Mouse (Mus musculus): ENCODE measurements at regions not wholly inside any gene's neighbourhood (a gene's known extent, or its start where the extent isn't known, plus 50 kb on each side); places are given as distances from the start of the nearest gene placed in this dataset.

- Histone ChIP-seq H3K4me2 (replicated peaks; ENCODE audit: low read depth, low read length) (no peak overlapping the region), H3K9me3 (ENCODE audit: control insufficient read depth, low read length) (no peaks in the 10 kb centered on the region), H3K4me3 (ENCODE audit: low read length) (no peak overlapping the region), H3K36me3 (ENCODE audit: control insufficient read depth, insufficient read depth, low read length) (no peaks in the 10 kb centered on the region), H3K27me3 (ENCODE audit: control insufficient read depth, insufficient read depth, low read length) (no peaks in the 10 kb centered on the region), H3K9ac (ENCODE audit: low read depth, low read length) (no peak overlapping the region), H3K27ac (ENCODE audit: low read depth, low read length) (no peak overlapping the region), H3K4me1 (ENCODE audit: control insufficient read depth, insufficient read depth, low read length) (no peaks in the 10 kb centered on the region)
- no peak for ATAC-seq (ENCODE audit: low FRiP score, low TSS enrichment)
- WGBS = 30% methylated on average over 5 of the region's 5 CpGs
These were observed 219.8 kb upstream of the Spag17 start for GRCm38 (mm10) chr3:99665363-99665762.

GRCm38 (mm10) chr3:99665902-99666768 is 219.1 kb upstream of the Spag17 start:
- Histone ChIP-seq H3K27ac (ENCODE audit: low read depth, low read length) (no peak overlapping the region), H3K4me3 (ENCODE audit: low read length) (no peak overlapping the region), H3K4me1 (ENCODE audit: control insufficient read depth, insufficient read depth, low read length) (no peaks in the 10 kb centered on the region), H3K27me3 (ENCODE audit: control insufficient read depth, insufficient read depth, low read length) (no peaks in the 10 kb centered on the region), H3K9ac (ENCODE audit: low read depth, low read length) (no peak overlapping the region), H3K36me3 (ENCODE audit: control insufficient read depth, insufficient read depth, low read length) (no peaks in the 10 kb centered on the region), H3K4me2 (replicated peaks; ENCODE audit: low read depth, low read length) (no peak overlapping the region), H3K9me3 (ENCODE audit: control insufficient read depth, low read length) (no peaks in the 10 kb centered on the region)
- 5% methylated on average over 10 of the region's 10 CpGs for WGBS
- no peak for ATAC-seq (ENCODE audit: low FRiP score, low TSS enrichment)

- H3K4me1 ChIP-seq (ENCODE audit: control insufficient read depth, insufficient read depth, low read length) = no peaks in the 10 kb centered on the region
- WGBS = 91% methylated on average over 2 of the region's 2 CpGs
- H3K27me3 ChIP-seq (ENCODE audit: control insufficient read depth, insufficient read depth, low read length) = no peaks in the 10 kb centered on the region
- no peak for ATAC-seq (ENCODE audit: low FRiP score, low TSS enrichment)
- no peaks in the 10 kb centered on the region for H3K36me3 ChIP-seq (ENCODE audit: control insufficient read depth, insufficient read depth, low read length)
- no peak overlapping the region for H3K9ac ChIP-seq (ENCODE audit: low read depth, low read length)
- H3K4me2 ChIP-seq (replicated peaks; ENCODE audit: low read depth, low read length) = no peak overlapping the region
- H3K4me3 ChIP-seq (ENCODE audit: low read length) = no peak overlapping the region
- no peaks in the 10 kb centered on the region for H3K9me3 ChIP-seq (ENCODE audit: control insufficient read depth, low read length)
- H3K27ac ChIP-seq (ENCODE audit: low read depth, low read length) = no peak overlapping the region
These were observed 211.1 kb upstream of the Spag17 start for GRCm38 (mm10) chr3:99674145-99674544.

GRCm38 (mm10) chr3:99709506-99709905 is 175.7 kb upstream of the Spag17 start:
- Histone ChIP-seq H3K27ac (ENCODE audit: low read depth, low read length) (no peak overlapping the region), H3K36me3 (ENCODE audit: control insufficient read depth, insufficient read depth, low read length) (no peaks in the 10 kb centered on the region), H3K9me3 (ENCODE audit: control insufficient read depth, low read length) (no peaks in the 10 kb centered on the region), H3K4me3 (ENCODE audit: low read length) (no peak overlapping the region), H3K4me2 (replicated peaks; ENCODE audit: low read depth, low read length) (no peak overlapping the region), H3K27me3 (ENCODE audit: control insufficient read depth, insufficient read depth, low read length) (no peaks in the 10 kb centered on the region), H3K4me1 (ENCODE audit: control insufficient read depth, insufficient read depth, low read length) (no peaks in the 10 kb centered on the region), H3K9ac (ENCODE audit: low read depth, low read length) (no peak overlapping the region)
- ATAC-seq (ENCODE audit: low FRiP score, low TSS enrichment) = no peak
- WGBS = 79% methylated on average over 4 of the region's 4 CpGs

- Histone ChIP-seq H3K27ac (ENCODE audit: low read depth, low read length) (no peak overlapping the region), H3K4me2 (replicated peaks; ENCODE audit: low read depth, low read length) (no peak overlapping the region), H3K9ac (ENCODE audit: low read depth, low read length) (no peak overlapping the region), H3K4me1 (ENCODE audit: control insufficient read depth, insufficient read depth, low read length) (no peaks in the 10 kb centered on the region), H3K9me3 (ENCODE audit: control insufficient read depth, low read length) (no peaks in the 10 kb centered on the region), H3K27me3 (ENCODE audit: control insufficient read depth, insufficient read depth, low read length) (no peaks in the 10 kb centered on the region), H3K36me3 (ENCODE audit: control insufficient read depth, insufficient read depth, low read length) (no peaks in the 10 kb centered on the region), H3K4me3 (ENCODE audit: low read length) (no peak overlapping the region)
- ATAC-seq (ENCODE audit: low FRiP score, low TSS enrichment) = no peak
- 70% methylated on average over 4 of the region's 4 CpGs for WGBS
These were observed 168.8 kb upstream of the Spag17 start for GRCm38 (mm10) chr3:99716381-99716780.

- H3K4me2 ChIP-seq (replicated peaks; ENCODE audit: low read depth, low read length) = no peak overlapping the region
- H3K4me1 ChIP-seq (ENCODE audit: control insufficient read depth, insufficient read depth, low read length) = no peaks in the 10 kb centered on the region
- WGBS = 74% methylated on average over 3 of the region's 3 CpGs
- H3K9me3 ChIP-seq (ENCODE audit: control insufficient read depth, low read length) = no peaks in the 10 kb centered on the region
- no peaks in the 10 kb centered on the region for H3K36me3 ChIP-seq (ENCODE audit: control insufficient read depth, insufficient read depth, low read length)
- ATAC-seq (ENCODE audit: low FRiP score, low TSS enrichment) = no peak
- H3K27ac ChIP-seq (ENCODE audit: low read depth, low read length) = no peak overlapping the region
- no peak overlapping the region for H3K9ac ChIP-seq (ENCODE audit: low read depth, low read length)
- no peaks in the 10 kb centered on the region; the same call in 1 of the 2 replicates for H3K27me3 ChIP-seq (ENCODE audit: control insufficient read depth, insufficient read depth, low read length)
- H3K4me3 ChIP-seq (ENCODE audit: low read length) = no peak overlapping the region
These were observed 147.0 kb upstream of the Spag17 start for GRCm38 (mm10) chr3:99738093-99738803.

GRCm38 (mm10) chr3:99739654-99740053 is 145.6 kb upstream of the Spag17 start:
- Histone ChIP-seq H3K36me3 (ENCODE audit: control insufficient read depth, insufficient read depth, low read length) (no peaks in the 10 kb centered on the region), H3K27ac (ENCODE audit: low read depth, low read length) (no peak overlapping the region), H3K9ac (ENCODE audit: low read depth, low read length) (no peak overlapping the region), H3K27me3 (ENCODE audit: control insufficient read depth, insufficient read depth, low read length) (no peaks in the 10 kb centered on the region; the same call in 1 of the 2 replicates), H3K4me3 (ENCODE audit: low read length) (no peak overlapping the region), H3K9me3 (ENCODE audit: control insufficient read depth, low read length) (no peaks in the 10 kb centered on the region), H3K4me1 (ENCODE audit: control insufficient read depth, insufficient read depth, low read length) (no peaks in the 10 kb centered on the region), H3K4me2 (replicated peaks; ENCODE audit: low read depth, low read length) (no peak overlapping the region)
- WGBS = 25% methylated on average over 7 of the region's 7 CpGs
- peak; percentile 75; the same call in 1 of the 2 replicates for ATAC-seq (ENCODE audit: low FRiP score, low TSS enrichment)

- Histone ChIP-seq H3K4me2 (replicated peaks; ENCODE audit: low read depth, low read length) (no peak overlapping the region), H3K27ac (ENCODE audit: low read depth, low read length) (no peak overlapping the region), H3K36me3 (ENCODE audit: control insufficient read depth, insufficient read depth, low read length) (no peaks in the 10 kb centered on the region), H3K4me3 (ENCODE audit: low read length) (no peak overlapping the region), H3K4me1 (ENCODE audit: control insufficient read depth, insufficient read depth, low read length) (no peaks in the 10 kb centered on the region), H3K9me3 (ENCODE audit: control insufficient read depth, low read length) (no peaks in the 10 kb centered on the region), H3K9ac (ENCODE audit: low read depth, low read length) (no peak overlapping the region), H3K27me3 (ENCODE audit: control insufficient read depth, insufficient read depth, low read length) (no peaks in the 10 kb centered on the region; the same call in 1 of the 2 replicates)
- ATAC-seq (ENCODE audit: low FRiP score, low TSS enrichment) = no peak
- WGBS = 70% methylated on average over 3 of the region's 3 CpGs
These were observed 143.7 kb upstream of the Spag17 start for GRCm38 (mm10) chr3:99741249-99742222.
